Mouse (Mus musculus): ENCODE measurements around the gene Mgarp. TPM values are rescaled to one million over a fixed set of nuclear protein-coding genes. Genes with fewer than 3 reads are reported as not detected.
"Not testable (repeated sequence)": the region's sequence is repeated elsewhere in the genome, so short reads cannot be mapped to it uniquely, and the experiment has no call there.

Gene Mgarp
- total and polyA plus RNA-seq, 3 experiments = 6.6 to 20.3 (median 14.4) TPM

- H3K4me3 ChIP-seq (ENCODE audit: low read depth, low read length) = peak overlapping the region; percentile 77; the same call in 1 of the 2 replicates
- ATAC-seq (ENCODE audit: extremely low read depth, insufficient number of reproducible peaks, low FRiP score, poor library complexity, severe bottlenecking) (no peak), DNase-seq (ENCODE audit: low spot score) (no peak)
- peaks cover 42% of the 10 kb centered on the region for H3K4me1 ChIP-seq (ENCODE audit: insufficient read depth, low read depth, low read length)
- H3K27me3 ChIP-seq (ENCODE audit: insufficient read depth, low read length) = peaks cover 12% of the 10 kb centered on the region
- H3K36me3 ChIP-seq (replicated peaks) = no peaks in the 10 kb centered on the region
- peaks cover 5% of the 10 kb centered on the region; the same call in 1 of the 2 replicates for H3K9me3 ChIP-seq (replicated peaks)
- TF ChIP-seq POLR2AphosphoS5 (IDR thresholded peaks at IDR 0.05; ENCODE audit: insufficient replicate concordance, low read depth, low read length) (no peak), TAL1 (conservative IDR thresholded peaks at IDR 0.05; ENCODE audit: low read depth, low read length) (no peak), CTCF (IDR thresholded peaks at IDR 0.05; ENCODE audit: low read depth, low read length) (no peak), GATA2 (IDR thresholded peaks at IDR 0.05; ENCODE audit: borderline replicate concordance, low read depth, low read length) (no peak), GATA1 (IDR thresholded peaks at IDR 0.05; ENCODE audit: borderline replicate concordance, low read length) (no peak)
Observed at GRCm38 (mm10) chr3:51358181-51358580, 38.4 kb downstream of the Mgarp start.

- TF ChIP-seq POLR2AphosphoS5 (IDR thresholded peaks at IDR 0.05; ENCODE audit: insufficient replicate concordance, low read depth, low read length) (no peak), GATA2 (IDR thresholded peaks at IDR 0.05; ENCODE audit: borderline replicate concordance, low read depth, low read length) (no peak), CTCF (IDR thresholded peaks at IDR 0.05; ENCODE audit: low read depth, low read length) (no peak), TAL1 (conservative IDR thresholded peaks at IDR 0.05; ENCODE audit: low read depth, low read length) (no peak), GATA1 (IDR thresholded peaks at IDR 0.05; ENCODE audit: borderline replicate concordance, low read length) (no peak)
- Histone ChIP-seq H3K4me1 (ENCODE audit: insufficient read depth, low read depth, low read length) (peaks cover 47% of the 10 kb centered on the region), H3K27me3 (ENCODE audit: insufficient read depth, low read length) (peaks cover 12% of the 10 kb centered on the region), H3K36me3 (replicated peaks) (no peaks in the 10 kb centered on the region), H3K4me3 (ENCODE audit: low read depth, low read length) (no peak overlapping the region), H3K9me3 (replicated peaks) (peaks cover 5% of the 10 kb centered on the region; the same call in 1 of the 2 replicates)
- ATAC-seq (ENCODE audit: extremely low read depth, insufficient number of reproducible peaks, low FRiP score, poor library complexity, severe bottlenecking) (no peak), DNase-seq (ENCODE audit: low spot score) (no peak)
Observed at GRCm38 (mm10) chr3:51357624-51358023, 38.9 kb downstream of the Mgarp start.

GRCm38 (mm10) chr3:51357078-51357477 lies 39.5 kb downstream of the Mgarp start:
- ATAC-seq (ENCODE audit: extremely low read depth, insufficient number of reproducible peaks, low FRiP score, poor library complexity, severe bottlenecking) (no peak), DNase-seq (ENCODE audit: low spot score) (no peak)
- Histone ChIP-seq H3K36me3 (replicated peaks) (no peaks in the 10 kb centered on the region), H3K27me3 (ENCODE audit: insufficient read depth, low read length) (peaks cover 12% of the 10 kb centered on the region), H3K4me1 (ENCODE audit: insufficient read depth, low read depth, low read length) (peaks cover 45% of the 10 kb centered on the region), H3K9me3 (replicated peaks) (peaks cover 5% of the 10 kb centered on the region; the same call in 1 of the 2 replicates), H3K4me3 (ENCODE audit: low read depth, low read length) (no peak overlapping the region)
- TF ChIP-seq TAL1 (conservative IDR thresholded peaks at IDR 0.05; ENCODE audit: low read depth, low read length) (no peak), GATA1 (IDR thresholded peaks at IDR 0.05; ENCODE audit: borderline replicate concordance, low read length) (no peak), GATA2 (IDR thresholded peaks at IDR 0.05; ENCODE audit: borderline replicate concordance, low read depth, low read length) (no peak), POLR2AphosphoS5 (IDR thresholded peaks at IDR 0.05; ENCODE audit: insufficient replicate concordance, low read depth, low read length) (no peak), CTCF (IDR thresholded peaks at IDR 0.05; ENCODE audit: low read depth, low read length) (no peak)

- peaks cover 12% of the 10 kb centered on the region for H3K27me3 ChIP-seq (ENCODE audit: insufficient read depth, low read length)
- not testable (repeated sequence) for ATAC-seq (ENCODE audit: extremely low read depth, insufficient number of reproducible peaks, low FRiP score, poor library complexity, severe bottlenecking); H3K9me3 ChIP-seq (replicated peaks); DNase-seq (ENCODE audit: low spot score); H3K36me3 ChIP-seq (replicated peaks); H3K4me3 ChIP-seq (ENCODE audit: low read depth, low read length)
- peaks cover 36% of the 10 kb centered on the region for H3K4me1 ChIP-seq (ENCODE audit: insufficient read depth, low read depth, low read length)
Observed at GRCm38 (mm10) chr3:51354956-51355355, 41.6 kb downstream of the Mgarp start.

GRCm38 (mm10) chr3:51354034-51354427 lies 42.5 kb downstream of the Mgarp start:
- Histone ChIP-seq H3K27me3 (ENCODE audit: insufficient read depth, low read length) (peaks cover 12% of the 10 kb centered on the region), H3K9me3 (replicated peaks) (peaks cover 5% of the 10 kb centered on the region; the same call in 1 of the 2 replicates), H3K4me1 (ENCODE audit: insufficient read depth, low read depth, low read length) (peaks cover 34% of the 10 kb centered on the region), H3K4me3 (ENCODE audit: low read depth, low read length) (no peak overlapping the region), H3K36me3 (replicated peaks) (no peaks in the 10 kb centered on the region)
- ATAC-seq (ENCODE audit: extremely low read depth, insufficient number of reproducible peaks, low FRiP score, poor library complexity, severe bottlenecking) (no peak), DNase-seq (ENCODE audit: low spot score) (no peak)
- no peak for TF ChIP-seq GATA2 (IDR thresholded peaks at IDR 0.05; ENCODE audit: borderline replicate concordance, low read depth, low read length)
- no peak for TF ChIP-seq GATA1 (IDR thresholded peaks at IDR 0.05; ENCODE audit: borderline replicate concordance, low read length)
- TF ChIP-seq TAL1 (conservative IDR thresholded peaks at IDR 0.05; ENCODE audit: low read depth, low read length) = no peak
- no peak for TF ChIP-seq CTCF (IDR thresholded peaks at IDR 0.05; ENCODE audit: low read depth, low read length)
- TF ChIP-seq POLR2AphosphoS5 (IDR thresholded peaks at IDR 0.05; ENCODE audit: insufficient replicate concordance, low read depth, low read length) = no peak

GRCm38 (mm10) chr3:51353325-51354033 lies 43.1 kb downstream of the Mgarp start:
- TF ChIP-seq GATA1 (IDR thresholded peaks at IDR 0.05; ENCODE audit: borderline replicate concordance, low read length) (no peak), GATA2 (IDR thresholded peaks at IDR 0.05; ENCODE audit: borderline replicate concordance, low read depth, low read length) (no peak), POLR2AphosphoS5 (IDR thresholded peaks at IDR 0.05; ENCODE audit: insufficient replicate concordance, low read depth, low read length) (no peak), CTCF (IDR thresholded peaks at IDR 0.05; ENCODE audit: low read depth, low read length) (peak; percentile 41), TAL1 (conservative IDR thresholded peaks at IDR 0.05; ENCODE audit: low read depth, low read length) (no peak)
- Histone ChIP-seq H3K27me3 (ENCODE audit: insufficient read depth, low read length) (peaks cover 6% of the 10 kb centered on the region), H3K9me3 (replicated peaks) (no peaks in the 10 kb centered on the region), H3K4me1 (ENCODE audit: insufficient read depth, low read depth, low read length) (peaks cover 34% of the 10 kb centered on the region), H3K36me3 (replicated peaks) (no peaks in the 10 kb centered on the region), H3K4me3 (ENCODE audit: low read depth, low read length) (no peak overlapping the region; the same call in 1 of the 2 replicates)
- DNase-seq (ENCODE audit: low spot score) (no peak), ATAC-seq (ENCODE audit: extremely low read depth, insufficient number of reproducible peaks, low FRiP score, poor library complexity, severe bottlenecking) (peak; percentile 42; the same call in 1 of the 2 replicates)

Data from G1E (cell line).